In genomic region chr8:70274350-70274749, GRCm38 (mm10) we compare ENCODE assay signal across 16 mouse cellular contexts.
"Had no signal": no experiment of that assay in that cellular context is flagged by ENCODE, and none has a peak within 500 bp of the region (broad histone marks: within the 10 kb centered on the region; RNA-seq: fewer than 3 reads in every experiment).

No protein-coding gene starts in this region.

- H3K27me3 ChIP-seq: lung, embryonic 15.5 days; megakaryocyte, embryonic 14.5 days; midbrain, embryonic 13.5 days; midbrain, embryonic 15.5 days; neural tube, embryonic 12.5 days; stomach, embryonic 15.5 days had no signal

- H3K4me3 ChIP-seq: lung, embryonic 15.5 days; midbrain, embryonic 13.5 days; midbrain, embryonic 15.5 days; neural tube, embryonic 12.5 days; stomach, embryonic 15.5 days had no signal

- ATAC-seq: lung, postnatal 0 days; midbrain, embryonic 13.5 days; midbrain, embryonic 15.5 days had no signal

- H3K36me3 ChIP-seq: lung, embryonic 15.5 days; midbrain, embryonic 13.5 days; midbrain, embryonic 15.5 days; neural tube, embryonic 12.5 days; stomach, embryonic 15.5 days had no signal

- DNase-seq: lung, adult 2 months; lung, postnatal 14 days; lung, postnatal 36 days; right cerebral cortex, postnatal 14 days; thymus, adult 2 months; thymus, postnatal 25 days; thymus, postnatal 4 days had no signal

- H3K4me1 ChIP-seq: midbrain, embryonic 13.5 days; midbrain, embryonic 15.5 days had no signal

- H3K9me3 ChIP-seq: lung, embryonic 15.5 days; megakaryocyte, embryonic 14.5 days; midbrain, embryonic 13.5 days; midbrain, embryonic 15.5 days; neural tube, embryonic 12.5 days; stomach, embryonic 15.5 days had no signal

- H3K9ac ChIP-seq: lung, embryonic 15.5 days; midbrain, embryonic 13.5 days; midbrain, embryonic 15.5 days; neural tube, embryonic 12.5 days; stomach, embryonic 15.5 days had no signal

- H3K27ac ChIP-seq: lung, embryonic 15.5 days; macrophage; midbrain, embryonic 13.5 days; midbrain, embryonic 15.5 days; neural tube, embryonic 12.5 days; stomach, embryonic 15.5 days; stomach, postnatal 0 days had no signal
